Mouse (Mus musculus): ENCODE measurements at regions not wholly inside any gene's neighbourhood (a gene's known extent, or its start where the extent isn't known, plus 50 kb on each side); places are given as distances from the start of the nearest gene placed in this dataset.
"Not testable (repeated sequence)": the region's sequence is repeated elsewhere in the genome, so short reads cannot be mapped to it uniquely, and the experiment has no call there.

DNA sequence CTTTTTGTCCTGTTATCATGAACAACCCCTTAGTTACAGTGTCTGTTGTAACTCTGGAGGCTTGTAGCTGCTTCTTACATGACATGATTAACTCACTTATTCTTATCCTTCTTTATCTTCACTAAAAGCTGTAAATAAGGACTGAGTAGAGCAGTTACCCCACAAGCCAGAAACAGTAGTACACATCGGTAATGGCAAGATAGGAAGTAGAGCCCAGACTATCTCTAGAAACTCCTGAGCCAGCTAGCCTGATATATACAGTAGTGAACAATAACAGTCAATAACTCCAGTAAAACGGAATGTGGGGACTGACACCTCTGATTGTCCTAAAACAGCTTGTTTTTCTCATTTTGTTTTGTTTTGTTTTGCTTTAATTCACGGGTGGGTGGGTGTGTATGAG lies 80.9 kb upstream of the Adss start:
- in situ Hi-C loops (cut with MboI, MseI), result not testable (repeated sequence)

GRCm38 (mm10) chr1:177901566-177901965 lies 81.7 kb upstream of the Catspere2 start:
- in situ Hi-C loops (cut with MboI, MseI), result loop anchor here (5.0 kb wide), 1 partner anchor 44 kb away; no protein-coding TSS in a partner anchor

DNA sequence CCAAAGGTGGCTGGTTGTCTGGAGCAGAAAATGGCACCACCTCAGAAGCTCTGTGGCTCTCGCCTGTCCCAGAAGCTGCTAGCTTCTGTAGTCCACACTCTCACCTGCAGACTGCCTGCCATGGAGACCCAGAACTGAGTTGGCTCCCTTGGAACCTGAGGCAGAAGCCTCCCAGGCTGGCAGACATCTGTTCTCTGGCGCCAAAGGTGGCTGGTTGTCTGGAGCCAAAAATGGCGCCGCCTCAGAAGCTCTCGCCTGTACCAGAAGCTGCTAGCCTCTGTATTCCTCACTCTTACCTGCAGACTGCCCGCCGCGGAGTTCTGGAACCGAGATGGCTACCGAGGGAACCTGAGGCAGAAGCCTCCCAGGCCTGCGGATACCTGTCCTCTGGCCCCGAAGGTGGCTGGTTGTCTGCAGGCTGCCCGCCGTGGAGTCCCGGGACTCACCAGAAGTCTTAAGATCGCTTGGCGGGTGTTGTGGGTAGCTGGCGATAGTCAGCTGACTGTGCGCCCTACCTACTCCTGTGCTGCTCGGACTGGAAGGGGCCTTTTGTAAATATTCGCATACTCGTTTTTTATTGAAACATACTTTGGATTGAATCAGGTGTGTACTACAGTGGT lies 54.7 kb upstream of the Catspere2 start:
- in situ Hi-C loops (cut with MboI, MseI), result not testable (repeated sequence)

Measured in T-helper 1 cell (primary cell).